Mouse (Mus musculus) gastrocnemius, adult 18-20 months (tissue): Measurements from ENCODE around the gene Cdt1. TPM values are rescaled to one million over a fixed set of nuclear protein-coding genes. Genes with fewer than 3 reads are reported as not detected.

Experiments used
- DNase-seq: peaks from one replicate; pipeline ENCODE4 v3.0.0; 2021; ENCODE audit warnings: low spot score
- total RNA-seq, 2 experiments: library from RNA; stranded (reverse); gene quantifications; 2 replicates each; pipeline ENCODE4 v1.2.3; 2021

Cdt1 gene
- total RNA-seq, 2 experiments from 2014 or later, result 0.30 to 0.66 TPM

GRCm38 (mm10) chr8:122548891-122549439, 18.9 kb upstream of the Cdt1 start:
- DNase-seq, result no peak

- peak; percentile 38 for DNase-seq
Observed at GRCm38 (mm10) chr8:122550234-122550994, 17.4 kb upstream of the Cdt1 start.

- no peak for DNase-seq
Observed at GRCm38 (mm10) chr8:122550995-122551264, 16.9 kb upstream of the Cdt1 start.

GRCm38 (mm10) chr8:122551265-122552051, 16.4 kb upstream of the Cdt1 start, which contains the start of gene Piezo1:
Piezo1 (minus strand) TSS chr8:122551329.
- peak; percentile 94 for DNase-seq

- DNase-seq, result no peak
Observed at GRCm38 (mm10) chr8:122554786-122555185, 13.0 kb upstream of the Cdt1 start.

- DNase-seq, result peak; percentile 38
Observed at GRCm38 (mm10) chr8:122556030-122557009, 11.5 kb upstream of the Cdt1 start.

- no peak for DNase-seq
Observed at GRCm38 (mm10) chr8:122557248-122558038, 10.4 kb upstream of the Cdt1 start.

- DNase-seq, result no peak
Observed at GRCm38 (mm10) chr8:122558671-122559349, 9.0 kb upstream of the Cdt1 start.

GRCm38 (mm10) chr8:122561199-122561598, 6.6 kb upstream of the Cdt1 start:
- DNase-seq, result no peak

- no peak for DNase-seq
Observed at GRCm38 (mm10) chr8:122564363-122565352, 3.2 kb upstream of the Cdt1 start.

- DNase-seq, result no peak
Observed at GRCm38 (mm10) chr8:122566766-122567165, 1.0 kb upstream of the Cdt1 start.

GRCm38 (mm10) chr8:122568109-122568504, 292 bp downstream of the Cdt1 start:
- DNase-seq, result no peak

GRCm38 (mm10) chr8:122568881-122569309, 1.1 kb downstream of the Cdt1 start:
- no peak for DNase-seq

- no peak for DNase-seq
Observed at GRCm38 (mm10) chr8:122569329-122569728, 1.5 kb downstream of the Cdt1 start.

- no peak for DNase-seq
Observed at GRCm38 (mm10) chr8:122569996-122570395, 2.2 kb downstream of the Cdt1 start.

- DNase-seq, result no peak
Observed at GRCm38 (mm10) chr8:122571153-122571552, 3.3 kb downstream of the Cdt1 start.

- no peak for DNase-seq
Observed at GRCm38 (mm10) chr8:122571750-122572267, 4.0 kb downstream of the Cdt1 start.

- DNase-seq, result no peak
Observed at GRCm38 (mm10) chr8:122572751-122573150, 4.9 kb downstream of the Cdt1 start.
